Mouse (Mus musculus): Measurements from ENCODE around the gene Ctnnd2.

Gene Ctnnd2

GRCm38 (mm10) chr15:30714823-30715222, 542.4 kb downstream of the Ctnnd2 start:
- DNase-seq (ENCODE audit: low spot score in 2 of 2), result no peak

- DNase-seq (ENCODE audit: low spot score in 2 of 2), result no peak
Observed at GRCm38 (mm10) chr15:30718811-30719210, 546.4 kb downstream of the Ctnnd2 start.

GRCm38 (mm10) chr15:30719226-30719625, 546.8 kb downstream of the Ctnnd2 start:
- DNase-seq (ENCODE audit: low spot score in 2 of 2), result peak in 1 of 2 experiments; percentile 59

GRCm38 (mm10) chr15:30721098-30721497, 548.7 kb downstream of the Ctnnd2 start:
- no peak for DNase-seq (ENCODE audit: low spot score in 2 of 2)

GRCm38 (mm10) chr15:30726066-30726465, 553.7 kb downstream of the Ctnnd2 start:
- DNase-seq (ENCODE audit: low spot score in 2 of 2), result no peak

GRCm38 (mm10) chr15:30738178-30738577, 565.8 kb downstream of the Ctnnd2 start:
- no peak for DNase-seq (ENCODE audit: low spot score in 2 of 2)

GRCm38 (mm10) chr15:30740728-30741127, 568.3 kb downstream of the Ctnnd2 start:
- DNase-seq (ENCODE audit: low spot score in 2 of 2), result peak; percentile 30 to 86

GRCm38 (mm10) chr15:30757991-30758390, 585.6 kb downstream of the Ctnnd2 start:
- DNase-seq (ENCODE audit: low spot score in 2 of 2), result no peak

GRCm38 (mm10) chr15:30762211-30762610, 589.8 kb downstream of the Ctnnd2 start:
- DNase-seq (ENCODE audit: low spot score in 2 of 2), result no peak

- DNase-seq (ENCODE audit: low spot score in 2 of 2), result no peak
Observed at GRCm38 (mm10) chr15:30762695-30763285, 590.4 kb downstream of the Ctnnd2 start.

GRCm38 (mm10) chr15:30776931-30777330, 604.5 kb downstream of the Ctnnd2 start:
- DNase-seq (ENCODE audit: low spot score in 2 of 2), result no peak

GRCm38 (mm10) chr15:30777801-30778200, 605.4 kb downstream of the Ctnnd2 start:
- DNase-seq (ENCODE audit: low spot score in 2 of 2), result no peak

- DNase-seq (ENCODE audit: low spot score in 2 of 2), result no peak
Observed at GRCm38 (mm10) chr15:30779903-30780302, 607.5 kb downstream of the Ctnnd2 start.

- DNase-seq (ENCODE audit: low spot score in 2 of 2), result no peak
Observed at GRCm38 (mm10) chr15:30780977-30781376, 608.6 kb downstream of the Ctnnd2 start.

- no peak for DNase-seq (ENCODE audit: low spot score in 2 of 2)
Observed at GRCm38 (mm10) chr15:30785706-30786320, 613.4 kb downstream of the Ctnnd2 start.

- no peak for DNase-seq (ENCODE audit: low spot score in 2 of 2)
Observed at GRCm38 (mm10) chr15:30793260-30793659, 620.9 kb downstream of the Ctnnd2 start.

GRCm38 (mm10) chr15:30795723-30796122, 623.3 kb downstream of the Ctnnd2 start:
- DNase-seq (ENCODE audit: low spot score in 2 of 2), result no peak

- DNase-seq (ENCODE audit: low spot score in 2 of 2), result no peak
Observed at GRCm38 (mm10) chr15:30827424-30828263, 655.3 kb downstream of the Ctnnd2 start.

GRCm38 (mm10) chr15:30857277-30858176, 685.1 kb downstream of the Ctnnd2 start:
- no peak for DNase-seq (ENCODE audit: low spot score in 2 of 2)

GRCm38 (mm10) chr15:30867429-30867828, 695.0 kb downstream of the Ctnnd2 start:
- no peak for DNase-seq (ENCODE audit: low spot score in 2 of 2)

GRCm38 (mm10) chr15:30869673-30870512, 697.5 kb downstream of the Ctnnd2 start:
- no peak for DNase-seq (ENCODE audit: low spot score in 2 of 2)

All from left cerebral cortex, adult 9 months (tissue).